Mouse (Mus musculus) T-cell, adult 2 months (primary cell): ENCODE data around the gene Dennd5b.
"Not testable (repeated sequence)": the region's sequence is repeated elsewhere in the genome, so short reads cannot be mapped to it uniquely, and the experiment has no call there.

Source experiments
- DNase-seq: peaks from one replicate; pipeline ENCODE4 v3.0.0; 2022; ENCODE audit warnings: low spot score

The Dennd5b gene

GRCm38 (mm10) chr6:149101076-149101942 lies at the start of gene Dennd5b:
Gene Dennd5b (minus strand): TSS chr6:149101680.
- no peak for DNase-seq

- no peak for DNase-seq
Observed at GRCm38 (mm10) chr6:149148436-149149229, 47.2 kb upstream of the Dennd5b start.

- no peak for DNase-seq
Observed at GRCm38 (mm10) chr6:149145143-149145542, 43.7 kb upstream of the Dennd5b start.

- peak; percentile 87 for DNase-seq
Observed at GRCm38 (mm10) chr6:149141393-149142173, 40.1 kb upstream of the Dennd5b start.

GRCm38 (mm10) chr6:149139471-149139870 lies 38.0 kb upstream of the Dennd5b start, which contains the start of gene Etfbkmt:
Gene Etfbkmt (plus strand): TSS chr6:149139849.
- DNase-seq, result no peak

- no peak for DNase-seq
Observed at GRCm38 (mm10) chr6:149139011-149139410, 37.5 kb upstream of the Dennd5b start.

GRCm38 (mm10) chr6:149137936-149138335 lies 36.5 kb upstream of the Dennd5b start:
- DNase-seq, result no peak

GRCm38 (mm10) chr6:149135631-149136030 lies 34.2 kb upstream of the Dennd5b start:
- no peak for DNase-seq

- no peak for DNase-seq
Observed at GRCm38 (mm10) chr6:149134391-149135150, 33.1 kb upstream of the Dennd5b start.

GRCm38 (mm10) chr6:149132311-149133077 lies 31.0 kb upstream of the Dennd5b start:
- peak; percentile 56 for DNase-seq

- DNase-seq, result no peak
Observed at GRCm38 (mm10) chr6:149131111-149131510, 29.6 kb upstream of the Dennd5b start.

GRCm38 (mm10) chr6:149129870-149130269 lies 28.4 kb upstream of the Dennd5b start, which contains the start of gene Gm10203:
Gene Gm10203 (plus strand): TSS chr6:149130170.
- DNase-seq, result not testable (repeated sequence)

GRCm38 (mm10) chr6:149126675-149127074 lies 25.2 kb upstream of the Dennd5b start:
- DNase-seq, result peak; percentile 66

GRCm38 (mm10) chr6:149123042-149123441 lies 21.6 kb upstream of the Dennd5b start:
- no peak for DNase-seq

- DNase-seq, result peak; percentile 49
Observed at GRCm38 (mm10) chr6:149119853-149120252, 18.4 kb upstream of the Dennd5b start.

GRCm38 (mm10) chr6:149118935-149119334 lies 17.5 kb upstream of the Dennd5b start:
- DNase-seq, result no peak

- no peak for DNase-seq
Observed at GRCm38 (mm10) chr6:149116992-149117391, 15.5 kb upstream of the Dennd5b start.

GRCm38 (mm10) chr6:149108909-149109308 lies 7.4 kb upstream of the Dennd5b start:
- no peak for DNase-seq

- DNase-seq, result no peak
Observed at GRCm38 (mm10) chr6:149107615-149108014, 6.1 kb upstream of the Dennd5b start.

- no peak for DNase-seq
Observed at GRCm38 (mm10) chr6:149103451-149103850, 2.0 kb upstream of the Dennd5b start.

GRCm38 (mm10) chr6:149101943-149102243 lies 413 bp upstream of the Dennd5b start:
- no peak for DNase-seq
